Comparison of ENCODE assay signal across 21 mouse cellular contexts in genomic region chr5:126328276-126328675, GRCm38 (mm10).
DNase-seq lines count a peak whose midpoint lies in the region; ATAC-seq and TF ChIP-seq lines count a peak whose summit lies in the region.
"Had no signal": no experiment of that assay in that cellular context is flagged by ENCODE, and none has a peak within 500 bp of the region (broad histone marks: within the 10 kb centered on the region; RNA-seq: fewer than 3 reads in every experiment).

No protein-coding gene starts in this region.

- no peak overlapping the region for H3K9ac ChIP-seq in hindbrain, embryonic 11.5 days (ENCODE audit: low read depth, low read length)
- no peak overlapping the region for H3K9ac ChIP-seq in hindbrain, postnatal 0 days (replicated peaks; ENCODE audit: low read length)
- H3K9ac ChIP-seq in midbrain, embryonic 11.5 days (ENCODE audit: low read length) = no peak overlapping the region
- no peak overlapping the region for H3K9ac ChIP-seq in midbrain, embryonic 16.5 days (ENCODE audit: low read depth, low read length)
- no peak overlapping the region for H3K9ac ChIP-seq in ES-E14 (ENCODE audit: insufficient read depth, low read depth, low read length, poor library complexity, severe bottlenecking)
- no peak overlapping the region for H3K9ac ChIP-seq in embryonic facial prominence, embryonic 11.5 days (replicated peaks; ENCODE audit: low read length)
- H3K9ac ChIP-seq: forebrain, embryonic 12.5 days; liver, embryonic 12.5 days; neural tube, embryonic 15.5 days had no signal

- in situ Hi-C loops in ES-E14 (cut with MboI; ENCODE audit: low sequenced_read_pairs in 2 of 2, unreplicated experiment in 2 of 2) = no loop called here

- H3K9me3 ChIP-seq in hindbrain, embryonic 11.5 days (ENCODE audit: control insufficient read depth, low read length) = no peaks in the 10 kb centered on the region
- H3K9me3 ChIP-seq in hindbrain, postnatal 0 days (ENCODE audit: low read length) = no peaks in the 10 kb centered on the region
- no peaks in the 10 kb centered on the region for H3K9me3 ChIP-seq in midbrain, embryonic 11.5 days (ENCODE audit: control insufficient read depth, low read length)
- no peaks in the 10 kb centered on the region; the same call in 1 of the 2 replicates for H3K9me3 ChIP-seq in midbrain, embryonic 16.5 days (replicated peaks; ENCODE audit: control insufficient read depth, low read length, poor library complexity, severe bottlenecking)
- no peaks in the 10 kb centered on the region for H3K9me3 ChIP-seq in ES-E14 (ENCODE audit: control insufficient read depth, insufficient read depth, low read depth, low read length)
- no peaks in the 10 kb centered on the region for H3K9me3 ChIP-seq in embryonic facial prominence, embryonic 11.5 days (replicated peaks; ENCODE audit: control insufficient read depth, low read length)
- H3K9me3 ChIP-seq: neural tube, embryonic 15.5 days had no signal

- no peak overlapping the region for H3K27ac ChIP-seq in hindbrain, embryonic 11.5 days (ENCODE audit: low read depth, low read length)
- H3K27ac ChIP-seq in hindbrain, postnatal 0 days = no peak overlapping the region
- no peak overlapping the region for H3K27ac ChIP-seq in midbrain, embryonic 11.5 days (ENCODE audit: low read depth, low read length)
- H3K27ac ChIP-seq in midbrain, embryonic 16.5 days (ENCODE audit: low read length) = no peak overlapping the region
- H3K27ac ChIP-seq in ES-E14 (ENCODE audit: insufficient read depth, low read depth, low read length, poor library complexity, severe bottlenecking) = no peak overlapping the region
- no peak overlapping the region for H3K27ac ChIP-seq in embryonic facial prominence, embryonic 11.5 days (replicated peaks; ENCODE audit: low read depth, low read length)
- H3K27ac ChIP-seq: forebrain, embryonic 12.5 days; heart, embryonic 10.5 days; liver, embryonic 12.5 days; neural tube, embryonic 15.5 days had no signal

- WGBS in hindbrain, embryonic 11.5 days = 38% methylated on average over 3 of the region's 3 CpGs
- WGBS in hindbrain, postnatal 0 days = 48% methylated on average over 3 of the region's 3 CpGs
- WGBS in midbrain, embryonic 11.5 days = 43% methylated on average over 3 of the region's 3 CpGs
- 38% methylated on average over 3 of the region's 3 CpGs for WGBS in midbrain, embryonic 16.5 days
- 45% methylated on average over 3 of the region's 3 CpGs for WGBS in embryonic facial prominence, embryonic 11.5 days

- no peaks in the 10 kb centered on the region for H3K36me3 ChIP-seq in hindbrain, embryonic 11.5 days (ENCODE audit: control insufficient read depth, insufficient read depth, low read length)
- H3K36me3 ChIP-seq in hindbrain, postnatal 0 days (ENCODE audit: insufficient read depth, low read length) = no peaks in the 10 kb centered on the region
- no peaks in the 10 kb centered on the region for H3K36me3 ChIP-seq in midbrain, embryonic 11.5 days (ENCODE audit: control insufficient read depth, insufficient read depth, low read length)
- H3K36me3 ChIP-seq in midbrain, embryonic 16.5 days (ENCODE audit: control insufficient read depth, insufficient read depth, low read length) = no peaks in the 10 kb centered on the region
- H3K36me3 ChIP-seq in ES-E14 (ENCODE audit: control insufficient read depth, insufficient read depth, low read length, poor library complexity, severe bottlenecking) = no peaks in the 10 kb centered on the region
- H3K36me3 ChIP-seq in embryonic facial prominence, embryonic 11.5 days (replicated peaks; ENCODE audit: control insufficient read depth, insufficient read depth, low read depth, low read length) = no peaks in the 10 kb centered on the region
- H3K36me3 ChIP-seq: forebrain, embryonic 12.5 days; G1E; heart, embryonic 10.5 days; liver, embryonic 12.5 days; neural tube, embryonic 15.5 days had no signal

- DNase-seq in hindbrain, embryonic 11.5 days (ENCODE audit: low spot score) = peak; percentile 21
- DNase-seq in hindbrain, postnatal 0 days (ENCODE audit: low spot score) = no peak
- DNase-seq in midbrain, embryonic 11.5 days (ENCODE audit: low spot score, missing footprints) = peak; percentile 75
- DNase-seq in ES-E14 (ENCODE audit: low read depth, low spot score) = peak; percentile 51
- DNase-seq in embryonic facial prominence, embryonic 11.5 days (ENCODE audit: low spot score) = peak; percentile 12
- DNase-seq in heart, adult 9 months (ENCODE audit: low spot score in 2 of 2) = no peak
- DNase-seq: adrenal gland, postnatal 10 days; cerebellum, adult 18-20 months; gastrocnemius, postnatal 10 days; heart, postnatal 10 days; kidney, adult 11 months; kidney, postnatal 25 days; layer of hippocampus, adult 9-11 months; thymus, adult 18-20 months had no signal

- ATAC-seq in hindbrain, embryonic 11.5 days (ENCODE audit: low FRiP score) = no peak
- no peak for ATAC-seq in hindbrain, postnatal 0 days
- no peak for ATAC-seq in midbrain, embryonic 11.5 days (ENCODE audit: low FRiP score)
- ATAC-seq in midbrain, embryonic 16.5 days = no peak
- no peak for ATAC-seq in embryonic facial prominence, embryonic 11.5 days (replicated peaks; ENCODE audit: insufficient number of reproducible peaks, low FRiP score, low TSS enrichment, low read depth)
- ATAC-seq: hindbrain, embryonic 16.5 days; liver, embryonic 12.5 days had no signal

- H3K4me1 ChIP-seq in hindbrain, embryonic 11.5 days (replicated peaks; ENCODE audit: control insufficient read depth, insufficient read depth, low read length) = no peaks in the 10 kb centered on the region
- H3K4me1 ChIP-seq in hindbrain, postnatal 0 days (ENCODE audit: insufficient read depth, low read length) = no peaks in the 10 kb centered on the region
- H3K4me1 ChIP-seq in midbrain, embryonic 11.5 days (ENCODE audit: control insufficient read depth, insufficient read depth, low read length) = no peaks in the 10 kb centered on the region
- peaks cover 3% of the 10 kb centered on the region for H3K4me1 ChIP-seq in midbrain, embryonic 16.5 days (ENCODE audit: control insufficient read depth, insufficient read depth, low read length)
- no peaks in the 10 kb centered on the region for H3K4me1 ChIP-seq in ES-E14 (ENCODE audit: control insufficient read depth in 2 of 2, insufficient read depth in 2 of 2, low read length in 2 of 2, poor library complexity in 1 of 2)
- no peaks in the 10 kb centered on the region for H3K4me1 ChIP-seq in embryonic facial prominence, embryonic 11.5 days (ENCODE audit: control insufficient read depth, insufficient read depth, low read length)
- H3K4me1 ChIP-seq: heart, embryonic 10.5 days; liver, embryonic 12.5 days; neural tube, embryonic 15.5 days had no signal

- no peak overlapping the region for H3K4me2 ChIP-seq in hindbrain, embryonic 11.5 days (replicated peaks; ENCODE audit: low read depth, low read length)
- H3K4me2 ChIP-seq in hindbrain, postnatal 0 days (ENCODE audit: low read depth, low read length) = no peak overlapping the region
- no peak overlapping the region for H3K4me2 ChIP-seq in midbrain, embryonic 11.5 days
- no peak overlapping the region for H3K4me2 ChIP-seq in midbrain, embryonic 16.5 days (ENCODE audit: low read length)
- H3K4me2 ChIP-seq in embryonic facial prominence, embryonic 11.5 days (ENCODE audit: low read depth, low read length) = no peak overlapping the region
- H3K4me2 ChIP-seq: forebrain, embryonic 12.5 days; liver, embryonic 12.5 days; neural tube, embryonic 15.5 days had no signal

- no peak for TF ChIP-seq CTCF in hindbrain, postnatal 0 days (IDR thresholded peaks at IDR 0.05; ENCODE audit: low read depth)

- no peaks in the 10 kb centered on the region for H3K27me3 ChIP-seq in hindbrain, embryonic 11.5 days (ENCODE audit: control insufficient read depth, insufficient read depth, low read length)
- no peaks in the 10 kb centered on the region for H3K27me3 ChIP-seq in hindbrain, postnatal 0 days (ENCODE audit: insufficient read depth, low read length)
- H3K27me3 ChIP-seq in midbrain, embryonic 11.5 days (ENCODE audit: control insufficient read depth, insufficient read depth, low read length) = no peaks in the 10 kb centered on the region
- no peaks in the 10 kb centered on the region for H3K27me3 ChIP-seq in midbrain, embryonic 16.5 days (ENCODE audit: control insufficient read depth, insufficient read depth, low read depth, low read length)
- no peaks in the 10 kb centered on the region for H3K27me3 ChIP-seq in embryonic facial prominence, embryonic 11.5 days (ENCODE audit: control insufficient read depth, insufficient read depth, low read length)
- H3K27me3 ChIP-seq: liver, embryonic 12.5 days; neural tube, embryonic 15.5 days had no signal

- no peak overlapping the region for H3K4me3 ChIP-seq in hindbrain, embryonic 11.5 days (ENCODE audit: low read depth, low read length)
- no peak overlapping the region for H3K4me3 ChIP-seq in hindbrain, postnatal 0 days (ENCODE audit: low read length)
- no peak overlapping the region for H3K4me3 ChIP-seq in midbrain, embryonic 11.5 days (ENCODE audit: low read depth, low read length)
- no peak overlapping the region for H3K4me3 ChIP-seq in midbrain, embryonic 16.5 days (ENCODE audit: low read depth, low read length)
- no peak overlapping the region for H3K4me3 ChIP-seq in ES-E14 (ENCODE audit: insufficient read depth in 1 of 2, low read depth in 1 of 2, low read length in 2 of 2, poor library complexity in 1 of 2, severe bottlenecking in 1 of 2)
- H3K4me3 ChIP-seq in embryonic facial prominence, embryonic 11.5 days (ENCODE audit: low read depth, low read length) = no peak overlapping the region
- H3K4me3 ChIP-seq: forebrain, embryonic 12.5 days; heart, embryonic 10.5 days; liver, embryonic 12.5 days; neural tube, embryonic 15.5 days had no signal

TF ChIP-seq in ES-E14, 5 proteins besides CTCF, POLR2A, EP300 and RAD21:
- TF ChIP-seq CHD2 (IDR thresholded peaks at IDR 0.05; ENCODE audit: low read depth, low read length) (no peak), ZNF384 (IDR thresholded peaks at IDR 0.05; ENCODE audit: low read depth, low read length) (no peak), ZC3H11A (IDR thresholded peaks at IDR 0.05; ENCODE audit: borderline replicate concordance, low read depth, low read length) (peak; percentile 30; the same call in 1 of the 2 replicates), HCFC1 (IDR thresholded peaks at IDR 0.05; ENCODE audit: borderline replicate concordance, insufficient read depth, low read length) (no peak), MAFK (IDR thresholded peaks at IDR 0.05; ENCODE audit: insufficient read depth, low read depth, low read length) (no peak)
TF ChIP-seq in ES-E14: peak in this region for 1.

Comparison
In these comparisons a context has a peak if more than half of its experiments do, and no peak if none do; other contexts are left out.
1. DNase-seq: peak in hindbrain, embryonic 11.5 days (single experiment), midbrain, embryonic 11.5 days (single experiment), ES-E14 (single experiment) and embryonic facial prominence, embryonic 11.5 days (single experiment); none in hindbrain, postnatal 0 days (single experiment) and heart, adult 9 months (0 of 2).